Mouse (Mus musculus) liver, embryonic 16.5 days (tissue): ENCODE data around the gene Gm7995. TPM values are rescaled to one million over a fixed set of nuclear protein-coding genes. Genes with fewer than 3 reads are reported as not detected.
"Not testable (repeated sequence)": the region's sequence is repeated elsewhere in the genome, so short reads cannot be mapped to it uniquely, and the experiment has no call there.

ENCODE experiments used
- ATAC-seq: fragments of 200-750 bp; cut with Nextera tagmentation; 2 replicates; pipeline ENCODE4 v1.8.0; 2017; ENCODE audit warnings: low read depth, mild to moderate bottlenecking, moderate number of reproducible peaks, moderate library complexity
- H3K27ac ChIP-seq: fragments of 300-500 bp; sonication (generic); 2 replicates; pipeline ENCODE4 v1.5.1; 2014; ENCODE audit warnings: mild to moderate bottlenecking, low read length
- H3K27me3 ChIP-seq: fragments of 300-500 bp; sonication (generic); 2 replicates; pipeline ENCODE4 v1.6.1; 2014; ENCODE audit warnings: low read depth, low read length, mixed read lengths; ENCODE audit not compliant: control insufficient read depth, insufficient read depth
- H3K36me3 ChIP-seq: fragments of 300-500 bp; sonication (generic); 2 replicates; pipeline ENCODE4 v1.6.1; 2014; ENCODE audit warnings: mild to moderate bottlenecking; ENCODE audit not compliant: control insufficient read depth, insufficient read depth
- H3K4me1 ChIP-seq: fragments of 300-500 bp; sonication (generic); 2 replicates; pipeline ENCODE4 v1.6.1; 2014; ENCODE audit warnings: low read depth, low read length, mixed read lengths; ENCODE audit not compliant: control insufficient read depth
- H3K4me2 ChIP-seq: fragments of 300-500 bp; sonication (generic); 2 replicates; pipeline ENCODE4 v1.6.1; 2014; ENCODE audit warnings: low read depth, low read length, mixed read lengths
- H3K4me3 ChIP-seq: fragments of 300-500 bp; sonication (generic); 2 replicates; pipeline ENCODE4 v1.5.1; 2014; ENCODE audit warnings: low read depth, mild to moderate bottlenecking, low read length
- H3K9ac ChIP-seq: fragments of 300-500 bp; sonication (generic); 2 replicates; pipeline ENCODE4 v1.6.1; 2014; ENCODE audit warnings: low read depth, low read length
- H3K9me3 ChIP-seq: fragments of 300-500 bp; sonication (generic); replicated peaks from 2 replicates; pipeline ENCODE4 v1.6.1; 2016; ENCODE audit warnings: low read length; ENCODE audit not compliant: control insufficient read depth
- WGBS: fragments of 180-500 bp; shearing (Covaris S2); extraction: QIAGEN DNeasy Blood & Tissue Kit; methylation state at CpG from one replicate; pipeline ENCODE4 v1.1.7; 2014; ENCODE audit not compliant: insufficient replicate concordance; 5-methylcytosine and 5-hydroxymethylcytosine counted together
- microRNA-seq: library from miRNA; unstranded; fragments of <30 nt; microRNA quantifications from one replicate; pipeline ENCODE4, GENCODE M21; 2016
- polyA plus RNA-seq: library from polyadenylated mRNA; unstranded; fragments of >200 nt; fragmentation: Nextera tagmentation; extraction: Ambion mirVana; gene quantifications from 2 replicates; pipeline ENCODE4 v1.2.1, GENCODE M21; 2015

Gene Gm7995
- polyA plus RNA-seq: not detected in 2 replicates

GRCm38 (mm10) chr14:42309910-42310309, at the start of gene Gm7995:
Gene Gm7995, plus strand, starts transcription at chr14:42310210.
- no CpG with 5 or more reads among the region's 1 CpGs for WGBS

GRCm38 (mm10) chr14:42297258-42297657, 12.8 kb upstream of the Gm7995 start, which contains the start of gene Gm9611:
Gene Gm9611, minus strand, starts transcription at chr14:42297358.
- not testable (repeated sequence) for H3K27me3 ChIP-seq, H3K9ac ChIP-seq, H3K4me2 ChIP-seq, H3K4me1 ChIP-seq, ATAC-seq, H3K27ac ChIP-seq, H3K36me3 ChIP-seq, H3K4me3 ChIP-seq, H3K9me3 ChIP-seq
- no CpG with 5 or more reads among the region's 3 CpGs for WGBS

More at GRCm38 (mm10) chr14:42309910-42310309, at the start of gene Gm7995:
- not testable (repeated sequence) for ATAC-seq, H3K9me3 ChIP-seq, H3K4me2 ChIP-seq, H3K27ac ChIP-seq, H3K27me3 ChIP-seq, H3K36me3 ChIP-seq, H3K4me1 ChIP-seq, H3K9ac ChIP-seq, H3K4me3 ChIP-seq

Small RNA genes lying within 50 kb of the gene (microRNA-seq; reads per million reads assigned to microRNA genes)
- gene Gm25208 (not detected), gene Gm25892 (not detected)

Other genes starting within 250 kb of the Gm7995 start
- gene Gm7951, start 192.8 kb upstream of the Gm7995 start, polyA plus RNA-seq: not detected in 2 replicates
- gene Gm17027, start 147.6 kb upstream of the Gm7995 start, polyA plus RNA-seq: not detected in 2 replicates
- not detected in 2 replicates for gene Gm3573, start 119.4 kb upstream of the Gm7995 start, polyA plus RNA-seq
- gene Gm17026, start 50.2 kb upstream of the Gm7995 start, polyA plus RNA-seq: not detected in 2 replicates
- gene Gm9611, start 12.9 kb upstream of the Gm7995 start, polyA plus RNA-seq: not detected in 2 replicates
- gene Gm8005, start 129.5 kb downstream of the Gm7995 start, polyA plus RNA-seq: not detected in 2 replicates
- not detected in 2 replicates for gene Gm8011, start 153.7 kb downstream of the Gm7995 start, polyA plus RNA-seq
- gene Gm8020, start 192.1 kb downstream of the Gm7995 start, polyA plus RNA-seq: not detected in 2 replicates
- gene Gm8024, start 214.1 kb downstream of the Gm7995 start, polyA plus RNA-seq: not detected in 2 replicates